ENCODE assay signal across 10 mouse cellular contexts in the genomic region with DNA sequence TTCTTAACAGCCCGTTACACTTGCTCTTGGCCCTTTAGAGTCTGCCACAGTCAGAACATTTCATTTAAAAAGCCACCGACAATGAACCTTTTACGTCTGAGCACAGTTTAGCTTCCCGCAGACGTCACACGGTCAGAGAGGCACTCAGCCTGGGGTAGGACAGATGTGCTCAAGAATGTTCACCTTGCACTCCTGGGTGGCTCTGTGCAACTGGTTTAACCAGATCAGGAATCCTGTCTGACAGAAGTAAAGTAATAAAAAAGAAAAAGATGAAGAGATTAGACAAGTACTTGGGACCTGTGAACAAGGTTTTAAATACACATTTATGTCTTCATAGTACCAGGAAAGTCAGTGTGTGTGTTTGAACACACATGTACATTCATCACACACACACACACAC. TPM values are rescaled to one million over a fixed set of nuclear protein-coding genes. Genes with fewer than 3 reads are reported as not detected.
A peak's percentile ranks its signal among the peaks of the same experiment; 100 is the strongest.
DNase-seq lines count a peak whose midpoint lies in the region; ATAC-seq lines count a peak whose summit lies in the region.
"Had no signal": no experiment of that assay in that cellular context is flagged by ENCODE, and none has a peak within 500 bp of the region (broad histone marks: within the 10 kb centered on the region; RNA-seq: fewer than 3 reads in every experiment).

No protein-coding gene starts in this region.

- no peaks in the 10 kb centered on the region for H3K27me3 ChIP-seq in lung, embryonic 16.5 days (ENCODE audit: control insufficient read depth, insufficient read depth, low read depth, low read length)
- 0 out of 2 replicates have a peak, but pooled peaks cover 3% of the 10 kb centered on the region for H3K27me3 ChIP-seq in forebrain, embryonic 15.5 days
- H3K27me3 ChIP-seq: heart, embryonic 12.5 days had no signal

- H3K36me3 ChIP-seq in lung, embryonic 16.5 days (ENCODE audit: control insufficient read depth, insufficient read depth, low read length), result no peaks in the 10 kb centered on the region
- no peaks in the 10 kb centered on the region for H3K36me3 ChIP-seq in forebrain, embryonic 15.5 days
- H3K36me3 ChIP-seq: G1E; heart, embryonic 12.5 days had no signal

- WGBS in lung, embryonic 16.5 days, result 57% methylated on average over 6 of the region's 6 CpGs
- 58% methylated on average over 6 of the region's 6 CpGs for WGBS in forebrain, embryonic 15.5 days

- no peak overlapping the region; the same call in 1 of the 2 replicates for H3K4me2 ChIP-seq in lung, embryonic 16.5 days (ENCODE audit: low read depth, low read length)
- no peak overlapping the region for H3K4me2 ChIP-seq in forebrain, embryonic 15.5 days (replicated peaks)

- peak overlapping the region; percentile 98 for H3K27ac ChIP-seq in lung, embryonic 16.5 days (ENCODE audit: low read length)
- H3K27ac ChIP-seq in forebrain, embryonic 15.5 days (replicated peaks), result no peak overlapping the region
- H3K27ac ChIP-seq: liver, embryonic 14.5 days had no signal

- H3K9me3 ChIP-seq in lung, embryonic 16.5 days (ENCODE audit: control insufficient read depth, low read length), result no peaks in the 10 kb centered on the region
- no peaks in the 10 kb centered on the region for H3K9me3 ChIP-seq in forebrain, embryonic 15.5 days
- H3K9me3 ChIP-seq: heart, embryonic 12.5 days had no signal

- H3K9ac ChIP-seq in lung, embryonic 16.5 days (ENCODE audit: low read length), result no peak overlapping the region
- H3K9ac ChIP-seq in forebrain, embryonic 15.5 days (replicated peaks), result no peak overlapping the region

- no peak for DNase-seq in lung, postnatal 10 days
- peak; percentile 20 for DNase-seq in embryo, embryonic 11 days
- DNase-seq in gonadal fat pad, adult 2 months (ENCODE audit: low read depth), result peak; percentile 41
- peak; percentile 43 to 58 for DNase-seq in lung, postnatal 4 days
- DNase-seq in cerebellum, adult 8-10 months, result no peak

- peaks cover 18% of the 10 kb centered on the region for H3K4me1 ChIP-seq in lung, embryonic 16.5 days (replicated peaks; ENCODE audit: control insufficient read depth, insufficient read depth, low read length)
- H3K4me1 ChIP-seq in forebrain, embryonic 15.5 days, result peaks cover 14% of the 10 kb centered on the region

- ATAC-seq in lung, embryonic 16.5 days (ENCODE audit: low read depth), result peak; percentile 70
- ATAC-seq in forebrain, embryonic 15.5 days (replicated peaks), result no peak

- no peak overlapping the region; the same call in 1 of the 2 replicates for H3K4me3 ChIP-seq in lung, embryonic 16.5 days (ENCODE audit: low read length)
- no peak overlapping the region for H3K4me3 ChIP-seq in forebrain, embryonic 15.5 days

RNA-seq across cellular contexts. Expression of a gene that starts 0.5 kb away (rescaled TPM):
- 8.4 and 9.4 TPM in 2 replicates for polyA plus RNA-seq in lung, embryonic 16.5 days (2015; fragmentation: Nextera tagmentation; extraction: Ambion mirVana)
- 13.0 and 18.7 TPM in 2 replicates for polyA plus RNA-seq in gonadal fat pad, adult 2 months (2012; rRNA removed)
- 1.2 and 2.0 TPM in 2 replicates for polyA plus RNA-seq in forebrain, embryonic 15.5 days (2015; fragmentation: Nextera tagmentation; extraction: Ambion mirVana)
- polyA plus RNA-seq: G1E had no signal

Comparison
In these comparisons a context has a peak if more than half of its experiments do, and no peak if none do; other contexts are left out.
1. DNase-seq: peak in embryo, embryonic 11 days (single experiment), gonadal fat pad, adult 2 months (single experiment) and lung, postnatal 4 days (2 of 2); none in lung, postnatal 10 days (single experiment) and cerebellum, adult 8-10 months (single experiment).